Mouse (Mus musculus) ES-E14 (cell line): ENCODE results near the gene Cd34. TPM values are rescaled to one million over a fixed set of nuclear protein-coding genes. Genes with fewer than 3 reads are reported as not detected.

Experiments used
- DNase-seq: peaks from one replicate; pipeline ENCODE4 v3.0.0-alpha.2; 2013; ENCODE audit warnings: low read depth, low spot score
- H3K27ac ChIP-seq: 2 replicates; pipeline ENCODE4 v1.5.1; 2012; ENCODE audit warnings: low read depth, mild to moderate bottlenecking, low read length, moderate library complexity, mixed read lengths; ENCODE audit not compliant: poor library complexity, insufficient read depth, severe bottlenecking
- H3K36me3 ChIP-seq: 2 replicates; pipeline ENCODE4 v1.6.1; 2012; ENCODE audit warnings: mild to moderate bottlenecking, low read length, moderate library complexity, mixed read lengths; ENCODE audit not compliant: control insufficient read depth, poor library complexity, insufficient read depth, severe bottlenecking
- H3K4me1 ChIP-seq, 2 experiments: fragments of 150-350 bp in 1 of 2; sonication (generic) in 1 of 2; 2 replicates each; pipeline ENCODE4 v1.6.1; 2012; ENCODE audit warnings: low read length in 2 of 2, mild to moderate bottlenecking in 1 of 2, mixed read lengths in 1 of 2; ENCODE audit not compliant: control insufficient read depth in 2 of 2, insufficient read depth in 2 of 2, poor library complexity in 1 of 2
- H3K4me3 ChIP-seq, 2 experiments: fragments of 150-350 bp in 1 of 2; sonication (generic) in 1 of 2; 2 replicates each; pipeline ENCODE4 v1.5.1; 2012; ENCODE audit warnings: low read length in 2 of 2, low read depth in 1 of 2, mild to moderate bottlenecking in 1 of 2, mixed read lengths in 1 of 2; ENCODE audit not compliant: insufficient read depth in 1 of 2, poor library complexity in 1 of 2, severe bottlenecking in 1 of 2
- H3K9ac ChIP-seq: 2 replicates; pipeline ENCODE4 v1.6.1; 2012; ENCODE audit warnings: low read depth, mild to moderate bottlenecking, low read length, mixed read lengths; ENCODE audit not compliant: poor library complexity, insufficient read depth, severe bottlenecking
- H3K9me3 ChIP-seq: fragments of 150-350 bp; sonication (generic); 2 replicates; pipeline ENCODE4 v1.6.1; 2012; ENCODE audit warnings: low read depth, mild to moderate bottlenecking, low read length; ENCODE audit not compliant: control insufficient read depth, insufficient read depth
- CHD2 ChIP-seq: IDR thresholded peaks from 2 replicates; pipeline ENCODE4 v1.6.1; 2014; ENCODE audit warnings: mild to moderate bottlenecking, low read depth, low read length, inconsistent platforms
- HCFC1 ChIP-seq: IDR thresholded peaks from 2 replicates; pipeline ENCODE4 v1.6.1; 2012; ENCODE audit warnings: low read length, inconsistent platforms, borderline replicate concordance; ENCODE audit not compliant: insufficient read depth
- MAFK ChIP-seq: IDR thresholded peaks from 2 replicates; pipeline ENCODE4 v1.6.1; 2014; ENCODE audit warnings: mild to moderate bottlenecking, low read depth, low read length, inconsistent platforms; ENCODE audit not compliant: insufficient read depth
- ZC3H11A ChIP-seq: IDR thresholded peaks from 2 replicates; pipeline ENCODE4 v1.6.1; 2012; ENCODE audit warnings: low read depth, mild to moderate bottlenecking, inconsistent platforms, low read length, borderline replicate concordance
- ZNF384 ChIP-seq: IDR thresholded peaks from 2 replicates; pipeline ENCODE4 v1.6.1; 2012; ENCODE audit warnings: low read depth, low read length, inconsistent platforms
- in situ Hi-C, 2 experiments: fragments of 600-800 bp; cut with MboI; formaldehyde crosslinking; loops; one replicate each; pipeline ENCODE4 v1.15.1; 2025; ENCODE audit warnings: low sequenced_read_pairs in 2 of 2, inconsistent platforms in 1 of 2; ENCODE audit not compliant: unreplicated experiment in 2 of 2
- total RNA-seq: library from RNA; depleted of rRNA; stranded (reverse); fragments of 300-350 nt; gene quantifications from 2 replicates; pipeline ENCODE4 v1.2.3, GENCODE M21; 2012

Gene Cd34
- total RNA-seq, 1 experiment: 8.4 TPM

DNA sequence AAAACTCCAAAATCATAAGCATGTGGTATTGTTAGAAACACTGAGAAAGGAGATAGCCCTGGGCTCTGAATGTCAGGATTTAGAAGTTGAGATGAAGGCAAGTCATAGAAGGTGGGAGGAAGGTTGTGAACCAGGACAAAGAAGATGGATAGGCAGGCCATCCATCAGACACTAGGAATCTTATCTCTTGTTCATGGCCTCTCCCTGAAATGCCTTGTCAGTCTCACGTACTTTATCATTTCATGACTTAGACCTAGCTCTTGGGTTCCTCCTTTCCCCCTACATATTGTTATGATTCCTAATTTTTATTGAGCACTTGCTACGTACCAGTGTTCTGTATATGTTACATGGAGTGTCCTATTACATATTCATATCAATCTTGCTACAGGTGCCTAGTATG is 53.0 kb downstream of the Cd34 start:
- H3K27ac ChIP-seq: no peak overlapping the region
- no peak overlapping the region for H3K9ac ChIP-seq
- in situ Hi-C loops: no loop called here
- no peaks in the 10 kb centered on the region for H3K36me3 ChIP-seq
- no peak overlapping the region for H3K4me3 ChIP-seq
- DNase-seq: no peak
- no peaks in the 10 kb centered on the region for H3K9me3 ChIP-seq
- H3K4me1 ChIP-seq: no peaks in the 10 kb centered on the region
- TF ChIP-seq ZNF384 (no peak), MAFK (no peak), HCFC1 (no peak), ZC3H11A (no peak)

DNA sequence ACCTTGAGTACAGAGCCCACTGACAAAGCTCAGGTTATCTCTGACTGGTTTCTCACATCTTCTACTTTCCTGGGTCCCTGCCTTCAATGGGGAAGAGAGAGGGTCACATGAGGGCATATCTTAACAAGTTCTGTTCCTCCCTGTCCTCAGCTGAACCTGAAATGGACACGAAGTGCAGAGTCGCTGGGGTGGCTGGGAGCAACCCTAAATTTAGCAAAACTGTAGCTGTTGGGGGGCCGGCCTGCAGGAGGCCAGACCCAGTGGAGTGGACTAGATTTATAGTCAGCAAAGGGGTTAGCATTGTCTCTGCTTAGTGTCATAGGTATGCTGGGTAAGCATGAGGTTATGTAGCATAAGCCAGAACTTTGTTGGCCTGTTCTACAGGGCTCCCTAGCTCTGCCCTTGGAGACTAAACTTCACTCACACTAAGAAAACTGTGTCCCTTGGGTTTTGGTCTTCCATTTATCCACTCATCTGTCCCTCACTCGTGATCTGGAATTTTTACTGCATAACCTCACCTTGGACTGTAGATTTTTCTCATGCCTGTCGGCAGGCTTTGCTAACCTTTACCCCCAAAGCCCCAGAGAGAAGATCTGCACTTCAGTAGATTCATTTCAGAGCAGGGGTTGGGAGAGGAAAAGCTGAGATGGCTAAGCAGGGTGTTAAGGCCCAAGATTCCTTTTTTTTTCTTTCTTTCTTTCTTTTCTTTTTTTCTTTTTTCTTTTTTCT is 54.1 kb downstream of the Cd34 start:
- no peaks in the 10 kb centered on the region for H3K9me3 ChIP-seq
- in situ Hi-C loops: no loop called here

DNA sequence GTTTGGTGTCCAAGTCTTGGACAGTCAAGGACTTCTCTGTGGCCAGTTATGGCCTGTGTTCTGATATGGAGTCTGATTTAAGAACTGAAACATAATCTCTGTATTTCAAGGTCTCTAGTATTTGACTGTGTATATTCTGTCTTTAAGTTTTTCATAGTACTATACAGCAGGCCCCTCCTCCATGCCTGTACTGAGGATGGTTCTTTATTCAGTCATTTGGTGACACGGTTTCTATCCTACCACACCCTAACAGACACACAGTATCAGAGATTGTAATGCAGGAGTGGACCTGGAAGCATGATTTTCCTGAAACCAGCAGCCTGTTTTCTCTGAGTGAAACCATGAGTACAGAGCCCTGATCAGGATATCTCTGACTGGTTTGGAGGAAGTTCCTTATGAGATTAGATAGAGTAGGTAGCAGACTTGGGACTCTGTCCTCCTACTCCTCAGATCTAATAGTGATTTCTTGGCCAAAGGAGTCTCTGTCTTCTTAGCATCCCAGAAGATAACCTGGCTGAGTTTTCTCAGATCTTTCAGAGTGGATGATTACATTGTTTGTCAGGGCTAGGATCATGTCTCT is 54.9 kb downstream of the Cd34 start:
- Histone ChIP-seq H3K9ac (no peak overlapping the region), H3K4me3 (no peak overlapping the region), H3K27ac (no peak overlapping the region), H3K4me1 (no peaks in the 10 kb centered on the region), H3K9me3 (no peaks in the 10 kb centered on the region), H3K36me3 (no peaks in the 10 kb centered on the region)
- in situ Hi-C loops: no loop called here
- no peak for TF ChIP-seq CHD2
- no peak for TF ChIP-seq HCFC1
- no peak for DNase-seq

More for the DNA sequence above, 54.1 kb downstream of the Cd34 start:
- TF ChIP-seq CHD2: no peak
- TF ChIP-seq MAFK: no peak
- no peak for TF ChIP-seq ZC3H11A
- no peak for TF ChIP-seq HCFC1
- TF ChIP-seq ZNF384: no peak
- Histone ChIP-seq H3K27ac (no peak overlapping the region), H3K36me3 (no peaks in the 10 kb centered on the region), H3K4me1 (no peaks in the 10 kb centered on the region), H3K4me3 (no peak overlapping the region), H3K9ac (no peak overlapping the region)
- no peak for DNase-seq

DNA sequence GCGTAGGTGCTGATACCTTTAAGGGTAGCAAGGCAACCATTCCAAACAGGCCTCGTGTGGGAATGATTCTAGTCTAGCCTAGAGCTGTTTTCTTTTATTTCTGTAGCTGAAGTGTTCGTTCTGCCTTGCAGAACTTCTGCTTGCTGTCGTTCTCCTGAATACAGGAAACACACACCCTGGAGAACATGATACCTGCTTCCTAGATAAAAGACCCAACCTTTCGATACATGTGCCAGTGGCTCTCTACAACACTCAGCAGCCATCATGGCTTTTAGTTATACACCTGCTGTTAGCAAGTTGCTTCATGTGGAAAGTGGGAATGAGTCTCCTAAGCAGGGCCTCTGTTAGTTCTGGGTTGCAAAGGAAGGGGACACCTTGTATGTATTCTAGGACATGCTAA is 55.6 kb downstream of the Cd34 start:
- in situ Hi-C loops: no loop called here
- Histone ChIP-seq H3K27ac (no peak overlapping the region), H3K9ac (no peak overlapping the region), H3K4me3 (no peak overlapping the region), H3K4me1 (no peaks in the 10 kb centered on the region), H3K36me3 (no peaks in the 10 kb centered on the region), H3K9me3 (no peaks in the 10 kb centered on the region)
- TF ChIP-seq ZNF384 (no peak), MAFK (no peak), ZC3H11A (no peak), HCFC1 (no peak), CHD2 (no peak)
- no peak for DNase-seq

DNA sequence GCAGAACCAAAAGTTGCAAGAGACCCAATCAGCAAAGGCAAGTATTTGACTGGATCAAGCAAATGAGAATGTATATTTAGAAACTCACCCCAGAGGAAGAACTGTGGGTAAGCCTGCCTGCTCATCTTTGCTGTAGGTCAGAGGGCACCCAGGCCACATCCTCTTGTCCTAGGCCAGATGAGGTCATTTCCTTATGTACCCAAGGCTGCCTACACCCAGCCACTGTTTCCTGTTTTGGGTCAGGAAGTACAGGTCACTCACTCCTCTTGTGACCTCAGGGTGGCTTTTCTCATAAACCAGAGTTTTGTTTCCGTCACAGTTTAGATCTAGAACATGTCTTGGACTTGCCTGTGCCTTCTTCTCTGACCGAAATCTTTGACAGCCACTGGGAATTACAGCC is 56.6 kb downstream of the Cd34 start:
- Histone ChIP-seq H3K9me3 (no peaks in the 10 kb centered on the region), H3K4me3 (no peak overlapping the region), H3K9ac (no peak overlapping the region), H3K36me3 (no peaks in the 10 kb centered on the region), H3K4me1 (no peaks in the 10 kb centered on the region), H3K27ac (no peak overlapping the region)
- in situ Hi-C loops: no loop called here
- TF ChIP-seq HCFC1 (no peak), ZC3H11A (no peak), MAFK (no peak), CHD2 (no peak), ZNF384 (no peak)
- no peak for DNase-seq
